Mouse (Mus musculus) midbrain, embryonic 14.5 days (tissue): ENCODE measurements around the gene Hmgcs1. TPM values are rescaled to one million over a fixed set of nuclear protein-coding genes. Genes with fewer than 3 reads are reported as not detected.
"Not testable (repeated sequence)": the region's sequence is repeated elsewhere in the genome, so short reads cannot be mapped to it uniquely, and the experiment has no call there.

Experiments
- ATAC-seq: fragments of 200-750 bp; cut with Nextera tagmentation; 2 replicates; pipeline ENCODE4 v1.8.0; 2017; ENCODE audit warnings: moderate number of reproducible peaks, moderate library complexity; ENCODE audit not compliant: low FRiP score, low TSS enrichment
- DNase-seq: peaks from one replicate; pipeline ENCODE4 v3.0.0-alpha.2; 2015
- H3K27ac ChIP-seq: fragments of 300-500 bp; sonication (generic); replicated peaks from 2 replicates; pipeline ENCODE4 v1.5.1; 2014; ENCODE audit warnings: mild to moderate bottlenecking, low read depth, low read length, moderate library complexity
- H3K27me3 ChIP-seq: fragments of 300-500 bp; sonication (generic); 2 replicates; pipeline ENCODE4 v1.6.1; 2014; ENCODE audit warnings: low read length, control low read depth, mixed read lengths; ENCODE audit not compliant: control insufficient read depth, insufficient read depth
- H3K36me3 ChIP-seq: fragments of 300-500 bp; sonication (generic); 2 replicates; pipeline ENCODE4 v1.6.1; 2014; ENCODE audit warnings: low read length, control low read depth; ENCODE audit not compliant: control insufficient read depth, insufficient read depth
- H3K4me1 ChIP-seq: fragments of 300-500 bp; sonication (generic); 2 replicates; pipeline ENCODE4 v1.6.1; 2014; ENCODE audit warnings: mild to moderate bottlenecking, antibody characterized with exemption, low read length, control low read depth; ENCODE audit not compliant: control insufficient read depth, insufficient read depth
- H3K4me2 ChIP-seq: fragments of 300-500 bp; sonication (generic); 2 replicates; pipeline ENCODE4 v1.6.1; 2014; ENCODE audit warnings: mild to moderate bottlenecking, low read length, moderate library complexity
- H3K4me3 ChIP-seq: fragments of 300-500 bp; sonication (generic); replicated peaks from 2 replicates; pipeline ENCODE4 v1.5.1; 2014; ENCODE audit warnings: low read depth, low read length
- H3K9ac ChIP-seq: fragments of 300-500 bp; sonication (generic); replicated peaks from 2 replicates; pipeline ENCODE4 v1.6.1; 2014; ENCODE audit warnings: mild to moderate bottlenecking, low read length, moderate library complexity
- H3K9me3 ChIP-seq: fragments of 300-500 bp; sonication (generic); 2 replicates; pipeline ENCODE4 v1.6.1; 2016; ENCODE audit warnings: low read length, control low read depth, mixed read lengths; ENCODE audit not compliant: control insufficient read depth
- WGBS: fragments of 180-500 bp; shearing (Covaris S2); extraction: QIAGEN DNeasy Blood & Tissue Kit; methylation state at CpG from one replicate; pipeline ENCODE4 v1.1.7; 2014; 5-methylcytosine and 5-hydroxymethylcytosine counted together
- polyA plus RNA-seq: library from polyadenylated mRNA; unstranded; fragments of >200 nt; fragmentation: Nextera tagmentation; extraction: Ambion mirVana; gene quantifications from 2 replicates; pipeline ENCODE4 v1.2.1, GENCODE M21; 2014

Gene Hmgcs1
- polyA plus RNA-seq, 1 experiment from 2014 or later = 511 TPM

GRCm38 (mm10) chr13:119691958-119692357 is 1.8 kb downstream of the Hmgcs1 start:
- peak overlapping the region; percentile 96 for H3K4me3 ChIP-seq
- H3K4me2 ChIP-seq = peak overlapping the region; percentile 81
- peaks cover 48% of the 10 kb centered on the region for H3K4me1 ChIP-seq
- H3K9ac ChIP-seq = peak overlapping the region; percentile 95; the same call in 1 of the 2 replicates
- H3K27ac ChIP-seq, H3K27me3 ChIP-seq, ATAC-seq, H3K9me3 ChIP-seq, DNase-seq: not testable (repeated sequence)
- H3K36me3 ChIP-seq = peaks cover 12% of the 10 kb centered on the region; the same call in 1 of the 2 replicates
- 67% methylated on average over 3 of the region's 3 CpGs for WGBS

DNA sequence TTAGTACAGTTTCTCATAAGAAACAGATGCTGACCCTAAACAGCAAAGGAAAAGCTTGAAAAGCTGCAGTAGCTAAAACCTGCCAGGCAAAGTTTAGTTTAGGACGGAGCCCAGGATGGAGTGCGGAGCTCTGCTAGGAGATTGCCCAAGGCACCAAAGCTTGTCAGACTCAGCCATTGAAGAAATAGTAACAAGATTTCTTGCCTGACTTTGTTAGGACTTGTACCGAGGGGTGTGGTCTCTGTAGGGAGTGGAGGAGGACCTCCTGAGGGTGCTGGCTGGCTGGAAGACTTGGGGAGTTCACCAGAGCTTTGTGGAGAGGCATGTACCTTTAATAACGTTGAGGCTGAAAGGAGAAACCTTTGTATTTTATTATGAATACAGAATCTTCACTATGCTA is 5.5 kb downstream of the Hmgcs1 start:
- Histone ChIP-seq H3K4me1 (peaks cover 41% of the 10 kb centered on the region), H3K27me3 (no peaks in the 10 kb centered on the region), H3K9me3 (no peaks in the 10 kb centered on the region), H3K36me3 (peaks cover 31% of the 10 kb centered on the region), H3K9ac (peak overlapping the region; percentile 16; the same call in 1 of the 2 replicates), H3K4me3 (0 out of 2 replicates have a peak overlapping the region, but pooled peaks have one; percentile 1), H3K4me2 (peak overlapping the region; percentile 30), H3K27ac (no peak overlapping the region)
- WGBS = 63% methylated on average over 4 of the region's 4 CpGs
- DNase-seq (no peak), ATAC-seq (no peak)

DNA sequence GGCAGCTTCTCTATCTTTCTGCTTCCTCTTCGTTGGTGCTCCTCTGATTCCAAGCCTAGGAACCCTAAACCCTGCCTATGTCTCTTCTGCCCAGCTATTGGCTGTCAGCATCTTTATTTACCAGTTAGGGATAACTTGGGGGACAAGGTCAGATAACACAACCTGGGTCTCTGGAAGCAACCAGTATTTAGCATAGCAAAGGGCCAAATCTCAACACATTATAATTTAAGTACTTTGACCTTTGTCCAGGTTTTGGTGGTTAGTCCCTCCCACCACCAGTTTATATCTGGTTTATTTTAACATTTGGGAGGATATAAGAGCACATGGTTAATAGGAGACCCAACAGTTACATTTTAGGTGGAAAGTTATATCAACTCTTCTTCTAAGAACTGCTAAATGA is 6.3 kb downstream of the Hmgcs1 start:
- Histone ChIP-seq H3K4me3 (no peak overlapping the region), H3K4me1 (peaks cover 37% of the 10 kb centered on the region), H3K9ac (no peak overlapping the region), H3K27ac (no peak overlapping the region), H3K36me3 (peaks cover 39% of the 10 kb centered on the region), H3K9me3 (no peaks in the 10 kb centered on the region), H3K4me2 (no peak overlapping the region), H3K27me3 (no peaks in the 10 kb centered on the region)
- WGBS = 68% methylated on average over 1 of the region's 1 CpGs
- DNase-seq (no peak), ATAC-seq (no peak)

DNA sequence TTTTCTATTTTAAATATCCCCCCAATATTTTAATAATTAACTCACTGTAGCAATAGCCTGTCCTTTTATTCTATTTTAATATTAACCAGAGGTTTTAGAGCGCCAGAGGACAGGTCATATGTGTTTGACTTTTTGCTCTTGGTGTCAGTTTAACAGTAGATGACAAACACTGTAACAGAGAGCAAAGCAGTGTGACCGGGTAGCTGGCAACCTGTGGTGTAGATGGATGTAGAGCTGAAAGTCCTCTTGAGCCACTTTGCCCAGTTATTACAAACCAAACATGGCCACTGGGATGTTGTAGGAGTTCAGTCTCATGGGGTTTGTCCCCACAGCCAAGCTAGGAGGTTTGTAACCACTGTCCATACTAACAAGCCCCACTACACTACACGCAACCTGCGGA is 8.3 kb downstream of the Hmgcs1 start:
- H3K4me1 ChIP-seq = peaks cover 24% of the 10 kb centered on the region

GRCm38 (mm10) chr13:119704280-119704679 is 14.1 kb downstream of the Hmgcs1 start:
- Histone ChIP-seq H3K4me2 (no peak overlapping the region), H3K9ac (no peak overlapping the region), H3K9me3 (no peaks in the 10 kb centered on the region), H3K27ac (no peak overlapping the region), H3K4me3 (no peak overlapping the region), H3K27me3 (no peaks in the 10 kb centered on the region), H3K4me1 (no peaks in the 10 kb centered on the region), H3K36me3 (peaks cover 90% of the 10 kb centered on the region)
- no peak for ATAC-seq
- DNase-seq = no peak
- WGBS = 92% methylated on average over 7 of the region's 7 CpGs

More for the DNA sequence above, 8.3 kb downstream of the Hmgcs1 start:
- DNase-seq = no peak
- Histone ChIP-seq H3K4me2 (no peak overlapping the region), H3K9me3 (no peaks in the 10 kb centered on the region), H3K27me3 (no peaks in the 10 kb centered on the region), H3K36me3 (peaks cover 57% of the 10 kb centered on the region), H3K27ac (no peak overlapping the region), H3K9ac (no peak overlapping the region), H3K4me3 (no peak overlapping the region)
- ATAC-seq = no peak
- WGBS = 91% methylated on average over 4 of the region's 4 CpGs

DNA sequence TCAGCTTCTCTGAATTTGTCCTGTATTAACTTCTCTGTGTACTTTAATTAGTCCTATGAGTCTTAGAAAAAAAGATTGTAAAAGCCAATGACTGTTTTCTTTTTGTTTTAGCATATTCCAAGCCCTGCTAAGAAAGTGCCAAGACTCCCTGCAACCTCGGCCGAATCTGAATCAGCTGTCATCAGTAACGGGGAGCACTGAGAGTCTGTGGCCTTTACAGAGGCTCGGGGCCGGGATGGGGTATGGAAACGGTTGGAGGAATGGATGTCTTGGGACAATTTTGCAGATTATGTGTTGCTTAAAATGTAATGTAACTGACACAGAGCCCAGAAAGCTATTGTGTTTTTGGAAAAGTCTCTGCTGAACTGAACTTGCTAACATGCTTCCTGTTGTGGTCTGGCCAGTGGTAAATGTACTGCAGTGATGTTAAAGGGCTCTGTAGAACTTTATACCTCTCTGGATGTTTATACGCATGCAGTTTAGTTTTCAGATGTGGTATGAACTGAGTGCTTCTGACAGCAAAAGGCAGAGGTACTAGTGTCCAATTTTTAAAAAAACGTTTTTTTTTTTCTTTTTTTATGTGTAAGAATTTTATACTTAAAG is 16.2 kb downstream of the Hmgcs1 start:
- H3K36me3 ChIP-seq = peaks cover 91% of the 10 kb centered on the region
- H3K4me1 ChIP-seq, H3K27me3 ChIP-seq, H3K4me2 ChIP-seq, H3K4me3 ChIP-seq, H3K9ac ChIP-seq, H3K9me3 ChIP-seq, H3K27ac ChIP-seq, ATAC-seq, DNase-seq: not testable (repeated sequence)
- 86% methylated on average over 7 of the region's 8 CpGs for WGBS

GRCm38 (mm10) chr13:119706953-119707352 is 16.8 kb downstream of the Hmgcs1 start:
- peaks cover 89% of the 10 kb centered on the region for H3K36me3 ChIP-seq
- H3K4me2 ChIP-seq = no peak overlapping the region
- no peak for ATAC-seq
- no peak overlapping the region for H3K9ac ChIP-seq
- H3K27me3 ChIP-seq = no peaks in the 10 kb centered on the region
- H3K4me1 ChIP-seq = no peaks in the 10 kb centered on the region
- H3K27ac ChIP-seq = no peak overlapping the region
- 89% methylated on average over 7 of the region's 7 CpGs for WGBS
- H3K4me3 ChIP-seq = no peak overlapping the region
- no peak for DNase-seq
- H3K9me3 ChIP-seq = no peaks in the 10 kb centered on the region

- peaks cover 89% of the 10 kb centered on the region for H3K36me3 ChIP-seq
- H3K9me3 ChIP-seq = no peaks in the 10 kb centered on the region
- H3K4me2 ChIP-seq = no peak overlapping the region
- no peak for DNase-seq
- no peak for ATAC-seq
- 94% methylated on average over 6 of the region's 6 CpGs for WGBS
- no peak overlapping the region for H3K4me3 ChIP-seq
- no peak overlapping the region for H3K9ac ChIP-seq
- H3K27me3 ChIP-seq = no peaks in the 10 kb centered on the region
- H3K4me1 ChIP-seq = no peaks in the 10 kb centered on the region
- no peak overlapping the region for H3K27ac ChIP-seq
These were observed 17.7 kb downstream of the Hmgcs1 start for GRCm38 (mm10) chr13:119707906-119708305.

- peaks cover 84% of the 10 kb centered on the region for H3K36me3 ChIP-seq
These were observed 18.8 kb downstream of the Hmgcs1 start for GRCm38 (mm10) chr13:119708941-119709340.

More at GRCm38 (mm10) chr13:119708941-119709340, 18.8 kb downstream of the Hmgcs1 start:
- WGBS = 91% methylated on average over 5 of the region's 5 CpGs
- no peaks in the 10 kb centered on the region for H3K27me3 ChIP-seq
- no peaks in the 10 kb centered on the region for H3K9me3 ChIP-seq
- ATAC-seq (no peak), DNase-seq (no peak)
- H3K4me1 ChIP-seq = no peaks in the 10 kb centered on the region
- H3K9ac ChIP-seq = no peak overlapping the region
- H3K4me2 ChIP-seq = no peak overlapping the region
- no peak overlapping the region for H3K27ac ChIP-seq
- no peak overlapping the region for H3K4me3 ChIP-seq
